Mouse (Mus musculus): ENCODE data around the gene Pcbp2.

GRCm38 (mm10) chr15:102461430-102462075, 8.8 kb upstream of the Pcbp2 start:
- no peak for TF ChIP-seq CTCF (IDR thresholded peaks at IDR 0.05; ENCODE audit: low read depth)
- TF ChIP-seq EP300 (IDR thresholded peaks at IDR 0.05; ENCODE audit: low read depth) = no peak

Measured in liver, postnatal 0 days (tissue).